Mouse (Mus musculus): ENCODE data around the gene Stxbp1. TPM values are rescaled to one million over a fixed set of nuclear protein-coding genes. Genes with fewer than 3 reads are reported as not detected.

Gene Stxbp1
- polyA plus RNA-seq (2014; fragmentation: Nextera tagmentation; extraction: Ambion mirVana) = 20.7 and 22.2 TPM in 2 replicates

DNA sequence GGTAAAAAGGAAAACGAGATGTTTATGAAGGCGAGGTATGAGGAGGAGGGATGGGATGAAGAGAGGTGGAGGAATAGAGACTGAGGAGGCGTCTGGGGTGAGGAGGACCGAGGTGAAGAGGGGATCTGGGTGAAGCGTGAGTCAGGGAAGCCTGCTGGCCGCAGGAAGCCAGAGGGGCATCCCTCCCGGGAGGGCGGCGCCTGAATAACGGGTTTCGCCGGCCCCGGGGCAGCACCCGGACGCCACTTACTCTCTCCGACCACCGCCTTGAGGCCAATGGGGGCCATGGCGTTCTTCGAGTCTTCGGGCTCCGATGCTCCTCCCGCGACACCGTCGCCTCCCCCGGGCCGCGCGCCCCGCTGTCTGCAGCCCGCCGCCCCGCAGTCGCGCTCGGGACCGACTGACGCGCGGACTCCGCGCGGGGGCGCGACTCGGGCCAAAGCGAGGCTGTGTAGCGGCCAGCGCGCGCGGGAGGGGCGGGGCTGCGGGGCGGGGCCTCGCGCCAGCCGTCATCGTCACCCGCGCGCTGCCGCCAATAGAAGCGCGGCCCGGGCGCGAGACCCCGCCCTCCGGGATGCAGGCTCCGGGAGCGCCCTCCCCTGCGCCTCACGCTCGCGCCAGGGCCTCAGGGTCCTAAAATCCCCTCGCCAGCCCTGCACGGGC, at the start of gene Stxbp1:
Stxbp1 (minus strand) TSS at position 441 of the 663 bp plus-strand sequence.
- Histone ChIP-seq H3K4me2 (peak within 1 kb of the TSS; percentile 82), H3K9me3 (ENCODE audit: low read depth, low read length) (no peaks in the 10 kb centered on the region), H3K4me3 (ENCODE audit: low read depth, low read length) (peak within 1 kb of the TSS; percentile 64), H3K36me3 (ENCODE audit: insufficient read depth) (0 out of 2 replicates have a peak, but pooled peaks cover 1% of the 10 kb centered on the region), H3K27ac (ENCODE audit: low read depth) (peak within 1 kb of the TSS; percentile 83), H3K27me3 (ENCODE audit: insufficient read depth, low read length) (0 out of 2 replicates have a peak, but pooled peaks cover 4% of the 10 kb centered on the region), H3K4me1 (ENCODE audit: insufficient read depth) (no peaks in the 10 kb centered on the region), H3K9ac (peak within 1 kb of the TSS; percentile 59)
- DNase-seq (peak; percentile 96), ATAC-seq (ENCODE audit: insufficient read depth) (peak; percentile 96)
- no peak for TF ChIP-seq CTCF (IDR thresholded peaks at IDR 0.05; ENCODE audit: low read depth)
- under 1% methylated on average over 70 of the region's 78 CpGs for WGBS

DNA sequence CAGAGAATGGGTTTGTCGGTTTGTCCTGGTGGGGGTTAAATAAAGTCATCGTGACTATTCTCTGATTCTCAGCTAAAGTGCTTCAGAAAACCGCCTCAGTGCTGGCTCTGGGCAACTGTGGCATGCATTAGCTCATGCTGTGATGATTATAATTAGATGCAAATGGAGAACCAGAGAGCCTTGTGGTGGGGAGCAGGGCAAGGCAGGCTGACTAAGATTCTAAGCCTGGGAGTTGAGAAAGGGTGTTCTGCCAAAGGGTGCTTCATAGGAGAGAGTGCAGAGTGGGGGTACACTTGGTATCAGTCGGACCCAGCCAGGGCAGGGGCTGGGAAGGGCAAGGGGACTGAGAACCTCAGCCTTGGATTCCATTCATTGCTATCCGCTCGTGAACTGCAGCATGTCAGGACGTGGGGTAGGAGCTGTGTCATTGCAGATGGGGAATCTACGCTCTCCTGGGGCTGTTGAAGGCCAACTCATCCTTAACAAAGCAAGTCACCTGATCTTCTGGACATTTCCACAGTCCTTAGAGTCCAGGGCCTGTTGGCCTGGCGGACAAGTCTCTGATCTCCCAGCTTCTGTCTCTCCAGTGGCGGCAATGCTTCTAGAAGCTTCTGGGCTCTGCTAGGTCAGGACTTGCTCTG, 49.6 kb upstream of the Stxbp1 start:
- 0 out of 2 replicates have a peak overlapping the region, but pooled peaks have one; percentile 27 for H3K4me2 ChIP-seq
- TF ChIP-seq CTCF (IDR thresholded peaks at IDR 0.05; ENCODE audit: low read depth) = no peak
- DNase-seq = no peak
- peaks cover 20% of the 10 kb centered on the region for H3K36me3 ChIP-seq (ENCODE audit: insufficient read depth)
- peaks cover 14% of the 10 kb centered on the region for H3K4me1 ChIP-seq (ENCODE audit: insufficient read depth)
- H3K9me3 ChIP-seq (ENCODE audit: low read depth, low read length) = no peaks in the 10 kb centered on the region
- WGBS = 53% methylated on average over 10 of the region's 10 CpGs
- peak overlapping the region; percentile 71; the same call in 1 of the 2 replicates for H3K27ac ChIP-seq (ENCODE audit: low read depth)
- no peaks in the 10 kb centered on the region for H3K27me3 ChIP-seq (ENCODE audit: insufficient read depth, low read length)
- no peak overlapping the region for H3K4me3 ChIP-seq (ENCODE audit: low read depth, low read length)
- no peak for ATAC-seq (ENCODE audit: insufficient read depth)
- H3K9ac ChIP-seq = peak overlapping the region; percentile 29; the same call in 1 of the 2 replicates

DNA sequence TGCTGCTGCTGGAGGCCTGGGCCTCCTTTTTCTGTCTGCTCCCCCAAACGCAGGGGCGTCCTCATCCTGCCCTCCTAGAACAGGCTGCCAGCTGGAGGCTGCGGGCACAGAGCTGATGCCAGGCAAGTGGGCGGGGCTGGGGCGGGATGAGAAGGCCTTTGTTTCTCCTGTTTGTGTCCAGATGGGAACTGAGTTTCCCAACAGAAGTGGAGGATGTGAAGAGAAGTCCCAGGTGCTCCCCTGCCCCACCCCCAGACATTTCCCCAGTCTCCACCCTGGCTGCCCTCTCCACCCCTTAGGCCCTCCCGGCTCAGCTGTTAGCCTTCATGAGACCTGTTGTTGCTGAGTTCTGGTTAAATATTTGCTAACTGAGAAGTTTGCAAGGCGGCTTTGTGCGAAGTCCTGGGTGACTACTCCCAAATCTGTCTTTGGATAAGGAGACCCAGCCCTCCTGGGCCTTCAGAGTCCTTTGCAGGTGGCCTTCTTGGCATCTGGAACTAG, 48.6 kb upstream of the Stxbp1 start:
- peak; percentile 67 for ATAC-seq (ENCODE audit: insufficient read depth)
- peak overlapping the region; percentile 71 for H3K27ac ChIP-seq (ENCODE audit: low read depth)
- WGBS = 33% methylated on average over 8 of the region's 8 CpGs
- peak overlapping the region; percentile 27; the same call in 1 of the 2 replicates for H3K4me2 ChIP-seq
- peak; percentile 57 for DNase-seq
- no peak overlapping the region for H3K9ac ChIP-seq
- peaks cover 15% of the 10 kb centered on the region for H3K36me3 ChIP-seq (ENCODE audit: insufficient read depth)
- H3K4me3 ChIP-seq (ENCODE audit: low read depth, low read length) = no peak overlapping the region
- peaks cover 14% of the 10 kb centered on the region for H3K4me1 ChIP-seq (ENCODE audit: insufficient read depth)
- H3K9me3 ChIP-seq (ENCODE audit: low read depth, low read length) = no peaks in the 10 kb centered on the region
- H3K27me3 ChIP-seq (ENCODE audit: insufficient read depth, low read length) = no peaks in the 10 kb centered on the region
- TF ChIP-seq CTCF (IDR thresholded peaks at IDR 0.05; ENCODE audit: low read depth) = no peak

DNA sequence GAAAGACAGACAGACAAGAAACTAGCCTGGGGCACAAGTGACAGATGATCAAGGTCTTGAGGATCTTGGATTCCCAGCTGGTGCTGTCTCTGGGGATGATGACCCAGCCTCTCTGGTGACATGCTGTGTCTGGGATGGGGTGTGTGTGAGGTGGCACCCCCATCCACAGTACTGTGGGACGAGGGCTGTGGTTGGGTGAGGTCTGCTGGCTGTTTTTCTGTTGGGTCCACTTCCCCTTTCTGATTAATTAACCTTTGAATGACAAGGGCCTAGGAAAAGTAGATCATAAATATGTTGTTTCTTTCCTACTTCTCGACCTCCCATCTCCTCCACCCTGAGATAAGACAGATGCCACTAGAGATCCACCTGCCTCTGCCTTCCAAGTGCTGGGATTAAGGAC, 47.1 kb upstream of the Stxbp1 start:
- H3K4me3 ChIP-seq (ENCODE audit: low read depth, low read length) = no peak overlapping the region
- H3K27ac ChIP-seq (ENCODE audit: low read depth) = no peak overlapping the region
- DNase-seq (no peak), ATAC-seq (ENCODE audit: insufficient read depth) (no peak)
- peaks cover 15% of the 10 kb centered on the region for H3K36me3 ChIP-seq (ENCODE audit: insufficient read depth)
- 59% methylated on average over 2 of the region's 2 CpGs for WGBS
- H3K4me2 ChIP-seq = no peak overlapping the region
- H3K9me3 ChIP-seq (ENCODE audit: low read depth, low read length) = no peaks in the 10 kb centered on the region
- H3K4me1 ChIP-seq (ENCODE audit: insufficient read depth) = peaks cover 14% of the 10 kb centered on the region
- no peaks in the 10 kb centered on the region for H3K27me3 ChIP-seq (ENCODE audit: insufficient read depth, low read length)
- no peak for TF ChIP-seq CTCF (IDR thresholded peaks at IDR 0.05; ENCODE audit: low read depth)
- H3K9ac ChIP-seq = no peak overlapping the region

DNA sequence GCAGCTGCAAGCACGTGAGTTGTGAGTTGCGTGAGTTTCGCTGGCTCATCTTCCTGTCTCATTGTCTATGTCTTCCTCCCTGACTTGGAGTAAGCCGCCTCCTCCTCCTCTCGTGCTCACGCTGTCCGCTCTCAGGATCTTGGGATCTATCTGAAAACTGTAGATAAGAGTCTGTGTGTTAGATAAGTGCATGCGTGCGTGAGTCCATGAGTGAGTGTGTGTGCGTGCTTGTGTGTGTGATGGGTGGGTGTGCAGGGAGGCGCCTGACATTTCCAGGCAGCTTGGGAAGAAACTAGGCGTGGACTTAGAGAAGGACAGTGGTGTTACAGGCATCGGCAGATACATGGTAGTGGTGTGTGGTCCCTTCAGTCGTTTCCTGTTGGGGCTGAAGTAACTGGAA, 45.4 kb upstream of the Stxbp1 start:
- H3K36me3 ChIP-seq (ENCODE audit: insufficient read depth) = peaks cover 15% of the 10 kb centered on the region
- ATAC-seq (ENCODE audit: insufficient read depth) (no peak), DNase-seq (no peak)
- H3K9me3 ChIP-seq (ENCODE audit: low read depth, low read length) = no peaks in the 10 kb centered on the region
- H3K4me1 ChIP-seq (ENCODE audit: insufficient read depth) = peaks cover 21% of the 10 kb centered on the region
- H3K4me2 ChIP-seq = no peak overlapping the region
- 76% methylated on average over 14 of the region's 14 CpGs for WGBS
- no peak overlapping the region for H3K9ac ChIP-seq
- no peak overlapping the region for H3K27ac ChIP-seq (ENCODE audit: low read depth)
- no peaks in the 10 kb centered on the region for H3K27me3 ChIP-seq (ENCODE audit: insufficient read depth, low read length)
- no peak for TF ChIP-seq CTCF (IDR thresholded peaks at IDR 0.05; ENCODE audit: low read depth)
- no peak overlapping the region for H3K4me3 ChIP-seq (ENCODE audit: low read depth, low read length)

DNA sequence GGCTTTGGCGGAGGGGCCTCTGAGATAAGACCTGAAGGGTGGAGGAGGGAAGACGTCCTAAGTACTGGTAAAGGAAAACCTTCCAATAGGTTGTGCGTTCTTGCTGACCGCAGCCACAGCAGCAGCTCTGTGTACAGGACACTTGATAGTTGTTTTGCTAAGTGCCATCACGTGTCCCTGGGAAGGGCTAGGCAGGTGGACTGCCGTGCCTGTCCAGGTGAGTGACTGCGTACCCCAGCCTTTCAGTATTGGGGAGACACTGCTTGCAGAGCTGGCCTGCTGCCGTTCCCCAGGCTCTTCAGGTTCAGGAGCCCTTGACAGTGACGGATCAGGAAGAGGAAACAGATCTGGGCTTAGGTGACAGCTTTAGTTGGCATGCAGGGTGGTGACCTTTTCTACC, 44.2 kb upstream of the Stxbp1 start:
- 42% methylated on average over 9 of the region's 9 CpGs for WGBS
- H3K27ac ChIP-seq (ENCODE audit: low read depth) = 0 out of 2 replicates have a peak overlapping the region, but pooled peaks have one; percentile 2
- H3K9me3 ChIP-seq (ENCODE audit: low read depth, low read length) = no peaks in the 10 kb centered on the region

DNA sequence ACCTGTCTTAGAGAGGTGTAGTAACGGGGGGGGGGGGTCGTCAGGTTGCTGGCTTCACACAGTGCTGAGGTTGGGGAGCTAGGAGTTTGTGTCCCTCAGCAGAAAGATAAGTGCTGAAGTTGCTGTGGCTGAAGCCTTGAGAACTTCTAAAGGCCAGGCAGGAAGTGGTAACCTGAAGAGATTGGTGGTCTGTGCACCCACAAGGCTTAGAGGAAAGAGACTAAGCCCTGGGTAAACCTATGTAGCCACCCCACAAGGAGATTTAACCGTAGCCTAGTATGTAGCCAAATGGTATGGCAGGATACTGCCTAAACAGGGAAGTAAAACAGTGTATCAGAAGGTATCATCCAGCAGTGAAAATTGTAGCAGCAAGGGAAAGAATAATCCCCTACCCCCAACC, 43.2 kb upstream of the Stxbp1 start:
- Histone ChIP-seq H3K9me3 (ENCODE audit: low read depth, low read length) (no peaks in the 10 kb centered on the region), H3K27ac (ENCODE audit: low read depth) (no peak overlapping the region), H3K36me3 (ENCODE audit: insufficient read depth) (peaks cover 11% of the 10 kb centered on the region), H3K4me3 (ENCODE audit: low read depth, low read length) (no peak overlapping the region), H3K4me1 (ENCODE audit: insufficient read depth) (peaks cover 17% of the 10 kb centered on the region), H3K4me2 (no peak overlapping the region), H3K9ac (no peak overlapping the region), H3K27me3 (ENCODE audit: insufficient read depth, low read length) (no peaks in the 10 kb centered on the region)
- TF ChIP-seq CTCF (IDR thresholded peaks at IDR 0.05; ENCODE audit: low read depth) = no peak
- ATAC-seq (ENCODE audit: insufficient read depth) (no peak), DNase-seq (no peak)
- 66% methylated on average over 3 of the region's 3 CpGs for WGBS

More for the DNA sequence above, 44.2 kb upstream of the Stxbp1 start:
- H3K4me1 ChIP-seq (ENCODE audit: insufficient read depth) = peaks cover 17% of the 10 kb centered on the region
- H3K9ac ChIP-seq = no peak overlapping the region
- no peak for DNase-seq
- H3K36me3 ChIP-seq (ENCODE audit: insufficient read depth) = peaks cover 11% of the 10 kb centered on the region
- no peak overlapping the region for H3K4me3 ChIP-seq (ENCODE audit: low read depth, low read length)
- TF ChIP-seq CTCF (IDR thresholded peaks at IDR 0.05; ENCODE audit: low read depth) = no peak
- no peaks in the 10 kb centered on the region for H3K27me3 ChIP-seq (ENCODE audit: insufficient read depth, low read length)
- H3K4me2 ChIP-seq = no peak overlapping the region
- ATAC-seq (ENCODE audit: insufficient read depth) = no peak

All from lung, embryonic 14.5 days (tissue).